Mouse (Mus musculus) adrenal gland, adult 2 months (tissue): ENCODE measurements around the gene Fam172a. TPM values are rescaled to one million over a fixed set of nuclear protein-coding genes. Genes with fewer than 3 reads are reported as not detected.
A peak's percentile ranks its signal among the peaks of the same experiment; 100 is the strongest.
"Not testable (repeated sequence)": the region's sequence is repeated elsewhere in the genome, so short reads cannot be mapped to it uniquely, and the experiment has no call there.

Experiments used
- DNase-seq: peaks from one replicate; pipeline ENCODE4 v3.0.0; 2021
- long read RNA-seq: library from polyadenylated mRNA; stranded (forward); transcript quantifications from one replicate; pipeline ENCODE4 v2.0.0, GENCODE M21; 2021
- polyA plus RNA-seq: library from polyadenylated mRNA; depleted of rRNA; stranded (reverse); fragments of >200 nt; gene quantifications from 2 replicates; pipeline ENCODE4 v1.2.3, GENCODE M21; 2012; rRNA removed
- total RNA-seq, 2 experiments: library from RNA; stranded (reverse); gene quantifications; 2 replicates each; pipeline ENCODE4 v1.2.3; 2021

Gene Fam172a
- total RNA-seq: 10 to 100 TPM; 20.4 to 22.2 TPM
- 19.3 and 20.7 TPM in 2 replicates for polyA plus RNA-seq
- long read RNA-seq, partial matches to known transcripts: 1 of 8 reads
- long read RNA-seq, other reads (novel, unspliced or antisense): 2 of 8 reads

GRCm38 (mm10) chr13:77701733-77702132 lies at the start of gene Fam172a:
Gene Fam172a, plus strand, starts transcription at chr13:77702033.
- not testable (repeated sequence) for DNase-seq

GRCm38 (mm10) chr13:77688651-77689050 lies 13.2 kb upstream of the Fam172a start:
- DNase-seq: no peak

DNA sequence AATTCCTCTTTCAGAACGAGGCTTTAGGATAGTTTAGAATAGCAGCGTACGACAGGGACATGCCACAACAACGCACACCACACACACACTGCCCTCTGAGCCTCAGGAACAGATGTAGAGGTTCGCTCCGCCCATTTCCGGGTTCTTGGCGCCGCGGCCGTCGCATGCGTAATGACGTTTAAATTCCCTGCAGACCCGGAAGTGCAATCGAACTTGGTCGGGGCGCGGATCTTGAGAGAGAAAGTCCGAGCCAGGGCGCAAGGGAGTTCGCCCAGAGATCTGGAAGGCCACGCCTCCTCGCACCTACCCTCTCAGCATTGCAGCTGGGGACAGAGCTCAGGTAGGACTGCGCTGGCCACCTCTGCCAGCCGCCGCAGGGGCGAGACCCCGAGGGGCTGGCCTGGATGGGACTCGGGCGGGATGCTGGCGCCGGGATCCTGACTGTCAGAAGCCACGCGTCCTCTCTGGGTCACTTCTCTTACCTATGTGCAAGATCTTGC lies 6.7 kb downstream of the Fam172a start:
- DNase-seq: peak; percentile 94

GRCm38 (mm10) chr13:77717499-77717898 lies 15.7 kb downstream of the Fam172a start:
- DNase-seq: no peak

- no peak for DNase-seq
Measured at GRCm38 (mm10) chr13:77742822-77743221, 41.0 kb downstream of the Fam172a start.

DNA sequence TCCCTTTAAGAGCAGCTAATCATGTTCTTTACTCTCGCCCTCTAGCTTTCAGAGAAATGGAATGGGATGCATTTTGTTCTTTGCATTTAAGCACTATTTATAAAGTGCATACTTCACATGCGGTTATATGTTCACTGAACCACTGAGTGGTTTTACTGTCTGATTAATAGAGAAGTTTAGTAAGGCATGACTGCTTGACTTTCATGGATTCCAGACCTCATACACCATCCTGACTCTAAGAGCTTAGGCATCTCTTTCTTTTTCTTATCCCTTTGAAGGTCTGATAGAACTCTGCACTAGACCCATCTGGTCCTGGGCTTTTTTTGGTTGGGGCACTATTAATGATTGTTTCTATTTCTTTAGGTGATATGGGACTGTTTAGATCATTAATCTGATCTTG lies 75.8 kb downstream of the Fam172a start:
- DNase-seq: no peak

DNA sequence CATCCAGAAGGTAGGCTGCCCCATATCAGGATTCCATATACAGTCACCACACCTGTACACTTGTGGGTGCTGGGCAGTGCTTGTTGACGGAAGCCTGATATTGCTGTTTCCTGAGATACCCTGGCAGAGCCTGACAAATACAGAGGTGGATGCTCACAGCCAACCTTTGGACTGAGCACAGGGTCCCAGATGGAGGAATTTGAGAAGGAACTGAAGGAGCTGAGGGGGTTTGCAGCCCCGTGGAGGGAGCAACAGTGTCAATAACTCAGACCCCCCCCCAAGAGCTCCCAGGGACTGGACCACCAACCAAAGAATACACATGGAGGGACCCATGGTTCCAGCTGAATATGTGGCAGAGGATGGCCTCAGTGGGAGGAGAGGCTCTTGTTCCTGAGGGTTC lies 105.5 kb downstream of the Fam172a start:
- not testable (repeated sequence) for DNase-seq

DNA sequence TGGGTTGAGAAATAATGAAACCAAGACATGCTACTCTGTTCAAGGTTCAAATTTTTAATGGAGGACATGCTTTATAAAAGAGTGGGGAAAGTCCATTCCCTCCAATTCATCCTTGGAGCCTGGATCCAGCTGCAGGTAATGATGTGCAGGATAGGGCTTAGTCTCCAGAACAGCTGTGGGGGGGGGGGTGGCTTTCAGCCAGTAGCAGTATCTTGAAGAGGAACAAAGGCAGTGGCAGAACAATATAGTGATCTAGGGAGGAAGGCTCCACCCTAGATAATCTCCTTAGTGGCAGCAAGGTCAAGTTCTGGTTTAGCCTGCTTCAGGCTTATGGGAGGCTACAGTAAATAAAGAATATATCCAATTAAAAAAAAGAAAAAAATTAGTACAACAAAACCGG lies 108.6 kb downstream of the Fam172a start:
- no peak for DNase-seq

GRCm38 (mm10) chr13:77826138-77826537 lies 124.3 kb downstream of the Fam172a start:
- no peak for DNase-seq

DNA sequence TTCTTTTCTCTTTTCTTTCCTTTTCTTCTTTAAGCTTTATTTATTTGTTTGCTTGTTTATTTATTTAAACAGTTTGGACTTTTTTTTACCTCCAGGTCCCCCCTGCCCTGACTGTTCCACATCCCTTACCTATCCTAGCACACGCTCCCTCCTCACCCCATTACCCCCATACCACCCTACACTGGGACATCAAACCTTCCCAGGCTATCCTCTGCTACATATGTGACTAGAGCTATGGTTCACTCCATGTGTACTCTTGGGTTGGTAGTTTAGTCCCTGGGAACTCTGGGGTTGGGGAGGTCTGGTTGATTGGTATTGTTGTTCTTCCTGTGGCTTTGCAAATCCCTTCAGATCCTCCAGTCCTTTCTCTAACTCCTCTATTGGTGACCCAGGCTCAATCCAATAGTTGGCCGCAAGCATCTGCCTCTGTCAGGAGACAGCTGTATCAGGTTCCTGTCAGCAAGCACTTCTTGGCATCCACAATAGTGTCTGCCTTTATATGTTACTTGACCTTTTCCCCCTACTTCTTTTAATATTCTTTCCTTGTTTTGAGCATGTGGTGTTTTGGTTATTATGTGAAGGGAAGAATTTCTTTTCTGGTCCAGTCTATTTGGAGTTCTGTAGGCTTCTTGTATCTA lies 141.3 kb downstream of the Fam172a start:
- DNase-seq: no peak

- no peak for DNase-seq
Measured at GRCm38 (mm10) chr13:77848868-77849267, 147.0 kb downstream of the Fam172a start.

DNA sequence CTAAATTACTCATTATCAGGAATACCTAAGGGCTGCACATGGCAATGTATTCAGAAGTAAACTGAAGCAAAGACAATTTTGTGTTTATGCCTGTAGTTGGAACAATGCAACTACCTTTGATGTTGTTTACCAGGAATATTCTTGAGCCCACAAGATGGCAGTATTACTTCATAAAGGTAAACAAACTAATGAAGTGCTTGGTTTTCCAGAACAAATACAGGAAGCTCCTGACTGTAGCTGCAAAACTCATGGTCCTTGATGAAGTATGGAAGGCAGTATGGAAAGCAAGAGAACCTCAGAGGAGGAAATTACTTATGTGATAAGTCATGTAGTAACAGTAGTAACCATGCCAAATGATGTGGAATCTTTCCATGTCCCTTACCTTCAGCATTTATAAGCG lies 163.0 kb downstream of the Fam172a start:
- no peak for DNase-seq

DNA sequence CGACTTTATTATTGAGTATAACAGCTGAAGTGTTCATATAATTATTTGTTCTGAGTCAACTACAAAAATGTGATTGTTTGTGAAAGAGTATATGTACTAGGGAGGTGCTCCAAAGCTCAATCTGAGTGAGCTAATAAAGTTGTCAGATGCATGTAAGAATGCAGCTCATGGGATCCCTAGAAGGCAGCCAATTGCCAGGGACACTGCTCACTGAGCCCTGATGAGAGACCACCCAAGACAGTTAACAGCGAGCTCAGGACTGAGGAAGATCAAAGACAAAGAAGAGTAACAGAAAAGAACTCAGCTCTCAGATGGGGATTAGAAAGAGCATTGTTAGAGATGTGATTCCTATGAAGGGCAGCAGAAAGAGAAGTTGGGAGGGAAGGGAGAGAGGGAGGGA lies 166.5 kb downstream of the Fam172a start:
- no peak for DNase-seq

- no peak for DNase-seq
Measured at GRCm38 (mm10) chr13:77878120-77878519, 176.3 kb downstream of the Fam172a start.

GRCm38 (mm10) chr13:77878545-77878944 lies 176.7 kb downstream of the Fam172a start:
- no peak for DNase-seq

DNA sequence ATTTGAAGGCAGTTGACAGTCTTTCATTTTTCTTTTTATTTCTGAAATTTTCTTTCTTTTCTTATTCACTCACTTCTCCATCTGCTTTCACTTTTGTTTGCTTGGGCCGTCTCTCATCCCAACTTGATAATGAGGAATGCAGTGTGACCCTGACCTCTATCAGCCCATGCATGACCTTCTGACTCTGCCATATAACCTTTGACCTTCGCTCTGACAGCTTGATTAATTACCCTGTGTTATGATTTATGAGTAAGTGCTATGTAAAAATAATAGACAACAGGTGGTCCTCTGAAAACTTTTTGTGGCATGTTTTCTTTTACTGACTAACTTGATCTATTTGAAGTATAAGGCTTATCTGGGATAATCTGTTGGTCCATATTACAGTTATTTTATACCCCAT lies 195.8 kb downstream of the Fam172a start:
- no peak for DNase-seq

DNA sequence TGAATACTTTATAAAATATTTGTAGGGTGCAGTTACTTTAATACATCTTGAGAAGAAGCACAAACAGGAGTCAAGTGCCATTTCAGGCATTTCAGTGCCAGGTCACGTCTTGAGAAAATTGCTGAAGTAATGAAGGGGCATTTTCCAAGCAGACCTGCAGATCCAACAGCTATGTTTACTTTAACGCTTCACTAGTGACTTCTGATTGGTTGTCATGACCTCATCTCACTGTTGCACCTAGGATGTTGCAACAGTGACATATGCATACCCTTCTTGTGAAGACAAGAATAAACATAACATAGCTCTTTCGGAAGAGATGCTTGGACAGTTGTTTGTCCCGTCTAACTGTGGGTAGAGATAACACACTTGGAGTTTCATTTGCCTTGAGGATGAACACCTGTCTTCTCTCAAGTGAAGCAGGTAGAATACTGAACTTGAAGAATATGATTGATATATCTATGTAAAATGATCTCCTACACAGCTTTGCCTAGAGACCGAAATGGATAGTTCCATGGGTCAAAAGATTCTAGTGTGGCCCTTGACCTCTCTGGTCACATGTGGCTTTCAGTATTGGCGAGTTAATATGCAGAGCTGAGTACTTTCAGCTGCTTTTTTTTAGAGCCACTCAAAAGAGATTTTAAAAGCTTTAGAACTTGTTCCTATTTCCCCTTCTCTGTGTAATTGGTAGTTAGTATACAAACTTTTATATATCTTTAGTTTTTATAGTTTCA lies 196.4 kb downstream of the Fam172a start:
- no peak for DNase-seq

DNA sequence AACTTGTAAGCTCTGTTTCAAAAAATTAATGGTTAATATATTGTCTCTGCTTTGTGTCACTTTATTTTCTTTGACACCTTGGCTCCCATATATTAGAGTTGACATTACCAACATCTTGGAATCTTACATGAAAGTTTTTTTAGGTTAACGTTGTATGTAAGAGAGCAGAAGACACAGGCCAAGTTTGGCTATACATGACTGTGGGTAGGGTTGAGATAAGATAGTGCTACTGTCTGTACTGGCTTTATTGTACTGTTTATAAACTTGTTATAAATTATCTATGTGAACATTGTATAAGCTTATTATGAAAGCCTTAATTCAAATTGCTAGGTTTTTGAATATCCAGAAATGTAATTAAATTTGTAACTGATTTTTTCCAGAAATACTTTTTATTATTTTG lies 197.9 kb downstream of the Fam172a start:
- DNase-seq: no peak

DNA sequence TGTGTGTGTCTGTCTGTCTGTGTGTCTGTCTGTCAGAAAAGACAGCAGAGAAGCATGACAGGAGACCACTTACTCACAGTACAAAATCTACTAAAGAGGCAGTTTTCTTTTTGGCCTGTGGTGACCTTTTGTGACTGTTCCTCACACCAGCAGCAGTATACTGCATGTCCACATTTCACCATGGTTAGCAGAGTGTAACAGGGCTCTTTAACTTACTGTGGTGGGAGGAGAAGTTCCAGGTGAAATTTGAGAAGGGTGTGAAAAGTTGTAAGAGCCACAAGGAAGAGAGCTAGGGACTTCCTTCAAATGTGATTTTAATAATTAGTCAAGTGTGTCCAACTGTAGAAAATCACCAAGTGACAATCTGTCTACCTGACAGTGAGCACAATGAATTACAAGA lies 199.0 kb downstream of the Fam172a start:
- DNase-seq: no peak

DNA sequence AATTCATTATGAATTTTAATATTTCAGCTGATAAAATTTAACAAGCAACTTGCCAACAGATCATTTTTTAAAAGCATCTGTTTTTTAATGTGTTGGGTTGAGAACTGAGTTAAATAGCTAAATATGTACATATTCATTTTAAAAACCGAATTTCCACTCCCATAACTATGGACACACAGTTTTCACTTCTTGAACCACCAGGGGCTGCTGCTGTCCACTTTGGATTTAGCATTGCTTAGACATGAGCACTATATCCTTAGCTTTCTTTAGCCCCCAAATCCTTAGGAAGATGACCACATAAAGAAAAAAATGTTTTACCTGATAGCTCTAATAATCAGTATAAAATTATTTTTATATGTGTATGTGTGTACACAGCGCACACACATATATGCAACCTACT lies 207.4 kb downstream of the Fam172a start:
- DNase-seq: no peak

DNA sequence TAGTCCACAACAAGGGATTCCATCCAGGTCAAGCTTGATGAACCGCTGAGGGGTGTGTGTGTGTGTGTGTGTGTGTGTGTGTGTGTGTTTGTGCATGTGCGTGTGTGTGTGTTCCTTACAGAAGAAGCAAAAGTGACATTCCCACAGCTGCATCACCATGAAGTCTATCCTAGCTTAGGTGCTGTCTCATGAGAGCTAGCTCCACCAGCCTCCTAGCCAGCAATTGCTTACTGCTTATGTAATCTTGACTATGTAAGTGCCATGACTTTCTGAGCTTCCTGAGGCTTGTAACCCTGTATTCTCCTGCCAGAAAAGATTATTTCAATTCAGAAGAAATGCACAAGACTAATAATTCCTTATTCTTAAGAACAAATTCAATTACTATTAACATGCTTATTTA lies 221.0 kb downstream of the Fam172a start:
- no peak for DNase-seq

- no peak for DNase-seq
Measured at GRCm38 (mm10) chr13:77957611-77958010, 255.8 kb downstream of the Fam172a start.

- no peak for DNase-seq
Measured at GRCm38 (mm10) chr13:77959493-77960272, 257.9 kb downstream of the Fam172a start.
